Mouse (Mus musculus) C2C12 (cell line): ENCODE measurements around the gene Zfp688.

Source experiments
- CTCF ChIP-seq: IDR thresholded peaks from one replicate; pipeline ENCODE4 v1.5.1; 2011; ENCODE audit not compliant: control insufficient read depth, insufficient read depth, insufficient read length
- FOSL1 ChIP-seq: IDR thresholded peaks from one replicate; pipeline ENCODE4 v1.8.0; 2011; ENCODE audit warnings: mild to moderate bottlenecking, low read length; ENCODE audit not compliant: poor library complexity, insufficient read depth, severe bottlenecking
- MYOD1 ChIP-seq: IDR thresholded peaks from one replicate; pipeline ENCODE4 v1.6.1; 2011; ENCODE audit warnings: low read depth; ENCODE audit not compliant: control insufficient read depth, insufficient read length
- USF1 ChIP-seq: IDR thresholded peaks from one replicate; pipeline ENCODE4 v1.6.1; 2011; ENCODE audit warnings: low read depth, mild to moderate bottlenecking, control low read depth, moderate library complexity

DNA sequence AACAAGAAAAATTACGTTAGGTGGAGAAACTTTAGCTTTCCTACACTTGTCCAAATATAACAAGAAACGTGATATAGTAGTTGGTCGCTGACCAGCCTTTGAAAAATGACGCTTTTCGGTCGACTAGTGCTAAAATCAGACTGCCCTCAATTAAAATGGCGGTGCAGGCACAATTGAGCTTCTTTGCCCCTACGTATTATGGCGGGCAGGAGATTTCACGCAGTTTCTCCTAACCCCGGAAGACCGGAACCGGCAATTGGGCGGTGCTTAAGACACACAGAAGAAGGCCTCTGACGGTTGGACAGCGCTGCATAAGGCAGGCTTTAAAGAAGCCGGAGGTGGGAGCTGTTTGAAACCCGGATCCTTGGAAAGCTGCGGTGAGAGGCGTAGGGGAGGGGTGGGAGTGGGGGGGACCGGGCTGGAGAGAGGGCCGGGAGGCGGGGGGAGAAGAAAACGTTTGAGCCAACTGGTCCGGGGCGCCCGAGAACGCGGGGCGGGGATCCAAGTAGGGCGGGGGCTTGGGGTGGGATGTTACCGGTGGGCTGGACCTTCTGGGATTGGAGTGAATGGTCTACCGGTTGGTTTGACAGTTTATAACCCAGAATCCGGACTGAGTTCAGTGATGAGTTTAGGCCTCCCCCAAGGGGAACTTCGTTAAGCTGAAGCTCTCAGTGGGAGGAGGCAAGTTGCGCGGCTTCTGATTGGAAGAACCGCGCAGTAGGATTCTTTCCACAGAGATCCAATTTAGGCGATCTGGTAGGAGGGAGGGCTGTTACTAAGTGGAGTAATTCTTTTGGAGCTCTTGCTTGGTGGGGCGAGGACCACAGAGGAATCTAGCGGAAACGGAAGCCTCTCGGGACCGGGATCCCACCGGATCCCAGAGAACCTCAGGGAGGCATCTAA, 49.1 kb upstream of the Zfp688 start:
- no peak for TF ChIP-seq USF1
- no peak for TF ChIP-seq CTCF
- no peak for TF ChIP-seq MYOD1
- TF ChIP-seq FOSL1 = no peak
